In genomic region chr2:5165941-5166361, GRCm38 (mm10) we compare ENCODE assay signal across 17 mouse cellular contexts. TPM values are rescaled to one million over a fixed set of nuclear protein-coding genes. Genes with fewer than 3 reads are reported as not detected.
DNase-seq lines count a peak whose midpoint lies in the region; ATAC-seq and TF ChIP-seq lines count a peak whose summit lies in the region.
"Had no signal": no experiment of that assay in that cellular context is flagged by ENCODE, and none has a peak within 500 bp of the region (broad histone marks: within the 10 kb centered on the region; RNA-seq: fewer than 3 reads in every experiment).

No protein-coding gene starts in this region.

- TF ChIP-seq CTCF in intestine, postnatal 0 days (IDR thresholded peaks at IDR 0.05; ENCODE audit: low read depth), result no peak

- no peak overlapping the region for H3K27ac ChIP-seq in intestine, postnatal 0 days (ENCODE audit: low read depth, low read length)
- H3K27ac ChIP-seq: limb, embryonic 15.5 days had no signal

- ATAC-seq in intestine, postnatal 0 days, result peak; percentile 8; the same call in 1 of the 2 replicates

- no peaks in the 10 kb centered on the region for H3K9me3 ChIP-seq in intestine, postnatal 0 days (ENCODE audit: control insufficient read depth)
- H3K9me3 ChIP-seq: limb, embryonic 15.5 days had no signal

- no peak overlapping the region for H3K9ac ChIP-seq in intestine, postnatal 0 days (ENCODE audit: low read depth, low read length)
- H3K9ac ChIP-seq: limb, embryonic 15.5 days had no signal

- DNase-seq in heart, adult 18-20 months, result peak; percentile 23 to 54
- no peak for DNase-seq in heart, postnatal 4 days
- DNase-seq in right cerebral cortex, adult 2 months (ENCODE audit: low spot score in 2 of 2), result peak; percentile 20 to 32
- no peak for DNase-seq in right cerebral cortex, postnatal 10 days (ENCODE audit: low spot score in 2 of 2)
- DNase-seq in brain, adult 2 months (ENCODE audit: low read depth, low spot score), result peak; percentile 66
- no peak for DNase-seq in kidney, postnatal 36 days
- no peak for DNase-seq in retina, postnatal 1 day
- DNase-seq: adrenal gland, postnatal 10 days; cerebellum, adult 11 months; embryo, embryonic 11 days; kidney, adult 11 months; kidney, postnatal 4 days; lung, adult 2 months had no signal

- H3K4me1 ChIP-seq in intestine, postnatal 0 days (replicated peaks; ENCODE audit: control insufficient read depth, insufficient read depth, low read length), result no peaks in the 10 kb centered on the region

- no peaks in the 10 kb centered on the region for H3K36me3 ChIP-seq in intestine, postnatal 0 days (ENCODE audit: control insufficient read depth, insufficient read depth)
- H3K36me3 ChIP-seq: limb, embryonic 15.5 days had no signal

- no peak overlapping the region for H3K4me2 ChIP-seq in intestine, postnatal 0 days (replicated peaks; ENCODE audit: low read depth)
- H3K4me2 ChIP-seq: limb, embryonic 15.5 days had no signal

- 36% methylated on average over 4 of the region's 4 CpGs for WGBS in intestine, postnatal 0 days

- H3K27me3 ChIP-seq in intestine, postnatal 0 days (replicated peaks; ENCODE audit: control insufficient read depth, insufficient read depth, low read length), result no peaks in the 10 kb centered on the region
- H3K27me3 ChIP-seq: limb, embryonic 15.5 days had no signal

- H3K4me3 ChIP-seq in intestine, postnatal 0 days (ENCODE audit: low read depth, low read length), result no peak overlapping the region
- H3K4me3 ChIP-seq: erythroblast, embryonic 14.5 days; limb, embryonic 15.5 days had no signal

RNA-seq across cellular contexts. Expression of gene Ccdc3, which starts 28.4 kb away (rescaled TPM):
- total RNA-seq in heart, adult 18-20 months (2021), result 1 to 10 TPM; 2.9 to 4.7 TPM
- total RNA-seq in heart, postnatal 4 days (2021), result 1 to 10 TPM; 7.4 TPM
- polyA plus RNA-seq in intestine, postnatal 0 days (2015; fragmentation: Nextera tagmentation; extraction: Ambion mirVana), result 10.3 TPM in 2 replicates
- total RNA-seq: hematopoietic stem cell, adult 5-6 weeks had no signal

Comparison
In these comparisons a context has a peak if more than half of its experiments do, and no peak if none do; other contexts are left out.
1. DNase-seq: peak in heart, adult 18-20 months (2 of 2), right cerebral cortex, adult 2 months (2 of 2) and brain, adult 2 months (single experiment); none in heart, postnatal 4 days (single experiment), right cerebral cortex, postnatal 10 days (0 of 2), kidney, postnatal 36 days (0 of 2) and retina, postnatal 1 day (single experiment).